Mouse (Mus musculus): ENCODE results near the gene BC067074.

The BC067074 gene

DNA sequence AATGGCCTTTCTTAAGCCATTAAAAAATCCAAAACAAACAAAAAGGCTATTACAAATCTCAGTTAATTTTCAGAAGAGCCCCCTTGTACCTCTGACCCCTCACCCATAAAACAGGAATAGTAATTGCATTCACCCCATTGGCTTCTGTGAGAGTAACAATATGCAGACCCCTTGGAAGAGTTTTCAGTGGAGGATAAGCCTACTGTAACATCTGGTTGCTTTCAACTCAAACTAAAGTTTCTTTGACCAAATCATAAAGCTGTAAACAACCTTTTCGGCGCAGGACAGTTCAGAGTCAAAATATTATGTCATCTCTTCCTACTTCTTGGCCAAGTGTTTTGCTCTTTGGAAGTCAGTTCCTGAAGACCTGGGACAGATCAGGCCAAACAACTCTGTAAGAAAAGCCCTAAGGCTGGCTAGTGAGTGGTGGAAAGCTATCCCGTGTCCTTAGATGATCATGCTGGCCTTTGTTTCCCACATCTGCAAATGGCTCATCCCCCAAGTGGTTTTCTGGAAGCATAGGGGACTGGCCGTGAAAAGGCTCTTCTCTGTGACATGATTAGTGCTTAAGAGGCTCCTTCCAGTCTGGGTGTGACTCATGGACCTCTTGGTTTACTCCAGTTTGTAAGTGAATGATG, 108.5 kb downstream of the BC067074 start:
- ChIA-PET POLR2A (interaction anchor here in 1 of 4 experiments (0.6 kb wide), 1 partner anchor 191 kb away, joined by 5 read pairs; no protein-coding TSS in a partner anchor), CTCF (no interaction called here)

DNA sequence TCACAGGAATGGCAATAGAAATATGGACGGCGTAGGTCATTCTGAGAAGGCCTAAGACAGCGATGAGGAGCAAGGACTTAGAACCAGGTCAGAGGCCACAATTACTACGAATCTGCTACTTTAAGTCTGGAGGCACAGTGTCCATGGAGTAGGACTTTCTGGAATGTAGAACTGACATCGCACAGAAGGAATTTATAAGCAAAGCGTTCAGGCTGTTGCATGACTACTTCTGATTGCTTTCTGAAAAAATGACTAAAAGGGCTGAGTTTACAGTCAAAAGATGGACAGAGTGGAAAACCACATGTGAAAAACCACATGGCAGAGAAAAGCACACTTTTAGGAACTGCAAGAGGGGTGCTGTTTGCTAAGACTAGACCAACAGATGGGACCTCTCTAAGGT, 110.7 kb downstream of the BC067074 start:
- ChIA-PET CTCF (no interaction called here), POLR2A (interaction anchor here in 1 of 4 experiments (0.9 kb wide), 1 partner anchor 128 kb away, joined by 6 read pairs; no protein-coding TSS in a partner anchor)

GRCm38 (mm10) chr13:113404172-113404571, 111.2 kb downstream of the BC067074 start:
- ChIA-PET CTCF (no interaction called here), POLR2A (interaction anchor here in 1 of 4 experiments (0.9 kb wide), 1 partner anchor 127 kb away, joined by 6 read pairs; no protein-coding TSS in a partner anchor)

DNA sequence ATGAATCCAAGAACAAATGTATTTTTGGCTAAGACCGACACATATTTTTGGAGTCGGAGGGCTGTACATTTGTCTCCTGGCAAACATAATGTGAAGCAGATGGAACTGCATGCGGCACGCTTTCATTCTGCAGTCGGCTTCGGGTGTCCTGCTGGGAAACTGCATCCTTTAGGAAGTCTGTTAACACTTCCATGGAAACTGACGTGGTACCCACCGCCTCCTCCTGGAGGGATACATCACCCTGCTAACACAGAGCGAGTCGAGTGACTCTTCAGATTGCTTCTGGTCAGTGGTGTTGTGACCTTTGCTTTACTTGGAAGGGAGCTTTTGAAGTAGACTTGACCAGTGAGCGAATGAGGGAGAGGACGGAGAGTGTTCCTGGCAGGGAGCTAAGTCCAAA, 117.0 kb downstream of the BC067074 start:
- POLR2A ChIA-PET, result interaction anchor here in 1 of 4 experiments (0.7 kb wide), 1 partner anchor 616 kb away, joined by 6 read pairs; no protein-coding TSS in a partner anchor
- CTCF ChIA-PET, result no interaction called here

DNA sequence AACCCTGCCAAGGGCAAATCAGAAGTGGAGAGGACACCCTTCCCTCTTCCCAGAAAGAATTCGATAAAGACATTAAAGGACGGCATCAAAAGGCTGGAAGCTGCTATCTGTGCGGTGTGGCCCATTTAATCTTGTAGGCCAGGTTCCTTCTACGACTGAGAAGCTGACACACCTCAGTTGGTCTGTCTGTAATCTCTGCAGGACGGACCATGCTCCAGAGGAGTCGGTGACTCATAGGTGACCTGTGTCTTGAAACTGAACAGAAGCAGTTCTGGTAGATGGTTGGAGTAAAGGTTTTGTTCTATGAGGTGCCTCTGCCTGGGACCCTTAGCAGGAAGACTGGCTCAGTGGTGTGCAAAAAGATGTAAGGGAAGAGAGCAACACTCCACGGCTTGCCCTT, 122.6 kb downstream of the BC067074 start:
- POLR2A ChIA-PET, result interaction anchor here in 1 of 4 experiments (0.5 kb wide), 1 partner anchor 349 kb away, joined by 4 read pairs; no protein-coding TSS in a partner anchor
- CTCF ChIA-PET, result no interaction called here

- ChIA-PET CTCF (no interaction called here), POLR2A (no interaction called here)
These were observed 124.0 kb downstream of the BC067074 start for GRCm38 (mm10) chr13:113416986-113417385.

DNA sequence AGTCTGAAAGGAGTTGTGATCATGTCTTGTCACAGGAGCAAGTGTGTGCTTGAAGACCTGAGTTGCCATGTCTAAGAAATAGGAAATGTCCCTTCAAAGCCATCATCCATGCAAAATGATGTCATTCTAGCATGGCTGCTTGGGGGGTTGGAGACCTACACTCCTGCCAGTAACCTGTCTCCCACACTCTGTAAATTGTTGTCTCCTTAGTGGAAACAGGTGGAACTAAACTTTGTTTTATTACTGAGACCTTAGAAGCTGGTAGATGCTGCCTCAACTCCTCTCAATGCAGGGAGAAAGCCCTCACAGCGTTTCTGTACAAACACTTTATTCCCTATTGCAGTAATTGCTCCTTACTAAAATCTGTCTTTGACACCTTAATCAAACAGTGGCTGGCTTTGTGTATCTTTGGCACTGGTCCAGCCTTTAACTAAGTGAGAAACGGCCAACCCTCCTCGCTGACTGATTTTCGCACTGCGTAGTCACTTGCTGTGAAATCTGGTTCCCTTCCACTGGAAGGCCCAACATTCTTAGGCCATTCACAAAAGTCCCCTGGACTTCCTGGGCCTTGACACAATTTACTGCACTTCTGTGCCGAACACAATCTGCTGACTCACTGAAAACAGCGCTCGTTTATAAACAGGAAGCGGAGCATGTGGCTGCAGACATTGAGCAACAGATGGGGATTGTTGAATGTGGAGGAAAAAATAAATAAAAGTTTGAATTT, 125.0 kb downstream of the BC067074 start:
- CTCF ChIA-PET, result no interaction called here

GRCm38 (mm10) chr13:113418632-113419031, 125.7 kb downstream of the BC067074 start:
- CTCF ChIA-PET, result interaction anchor here in 1 of 4 experiments (0.7 kb wide), 1 partner anchor 16 kb away, joined by 3 read pairs; no protein-coding TSS in a partner anchor
- POLR2A ChIA-PET, result no interaction called here

More for the DNA sequence above, 125.0 kb downstream of the BC067074 start:
- POLR2A ChIA-PET, result no interaction called here

- POLR2A ChIA-PET, result interaction anchor here in 1 of 4 experiments (2.2 kb wide), 1 partner anchor 9 kb away, joined by 5 read pairs; no protein-coding TSS in a partner anchor
These were observed 128.5 kb downstream of the BC067074 start for GRCm38 (mm10) chr13:113421472-113421871.

DNA sequence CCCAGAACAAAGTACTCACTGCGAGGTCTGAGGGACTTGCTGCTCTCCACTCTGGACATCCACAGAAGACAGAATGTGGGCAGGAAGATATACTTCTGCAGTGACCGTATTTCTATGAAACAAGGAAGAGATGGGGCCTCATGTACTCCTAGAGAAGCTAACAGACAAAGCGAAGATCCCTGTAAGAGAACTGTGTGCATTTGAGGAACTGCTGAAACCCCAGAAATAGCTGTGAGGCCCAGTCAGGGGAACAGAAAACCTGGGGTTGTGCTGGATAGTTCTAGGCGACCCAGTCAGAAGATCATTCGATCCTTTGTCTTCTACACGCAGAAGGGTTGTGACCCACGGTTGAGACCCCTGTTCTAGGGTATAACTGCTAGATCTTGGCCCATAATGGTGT, 130.9 kb downstream of the BC067074 start:
- ChIA-PET POLR2A (interaction anchor here in 1 of 4 experiments (0.6 kb wide), 1 partner anchor 130 kb away, joined by 4 read pairs; no protein-coding TSS in a partner anchor), CTCF (no interaction called here)

More at GRCm38 (mm10) chr13:113421472-113421871, 128.5 kb downstream of the BC067074 start:
- CTCF ChIA-PET, result no interaction called here

GRCm38 (mm10) chr13:113425907-113426306, 132.9 kb downstream of the BC067074 start:
- CTCF ChIA-PET, result no interaction called here
- POLR2A ChIA-PET, result no interaction called here
